Mouse (Mus musculus) thymus, postnatal 25 days (tissue): ENCODE measurements around the gene Snapc4.

Experiments used
- DNase-seq: peaks from one replicate; pipeline ENCODE4 v3.0.0; 2022

Snapc4 gene

DNA sequence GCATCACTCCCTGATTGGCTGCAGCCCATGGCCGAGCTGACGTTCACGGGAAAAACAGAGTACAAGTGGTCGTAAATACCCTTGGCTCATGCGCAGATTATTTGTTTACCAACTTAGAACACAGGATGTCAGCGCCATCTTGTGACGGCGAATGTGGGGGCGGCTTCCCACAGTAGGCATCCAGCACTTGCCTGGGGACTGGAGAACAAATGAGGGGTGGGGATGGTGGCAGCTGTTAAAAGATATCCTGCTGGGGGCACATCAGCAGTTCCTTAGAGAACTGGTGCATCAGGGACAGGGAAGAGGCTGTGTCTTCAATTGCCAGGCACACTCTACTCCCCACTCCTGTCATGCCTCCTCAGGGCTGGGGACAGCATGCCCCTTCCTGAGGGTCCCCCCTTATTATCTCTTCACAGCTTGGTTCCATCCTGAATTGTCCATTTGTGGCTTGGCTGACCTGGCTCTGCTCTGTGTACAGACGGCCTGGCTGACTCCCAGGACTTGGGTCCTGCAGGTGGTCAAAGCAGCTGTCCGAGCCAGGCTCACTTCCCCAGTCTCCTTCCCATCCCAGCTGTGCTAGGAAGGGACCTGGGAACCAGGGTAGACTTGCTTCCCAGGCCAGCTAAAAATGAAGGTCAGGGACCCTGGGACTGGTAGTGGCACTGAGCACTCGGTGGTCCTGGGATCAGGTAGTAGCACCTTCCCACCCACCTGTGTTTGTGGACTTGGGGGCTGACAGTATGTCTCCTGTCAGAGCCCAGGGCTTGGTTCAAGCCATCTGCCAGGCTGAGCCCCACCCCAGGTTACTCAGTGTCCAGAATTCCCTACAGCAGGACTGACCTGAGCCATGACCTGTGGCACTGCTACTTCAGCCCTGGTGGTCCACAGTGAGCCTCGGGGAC, 41.9 kb downstream of the Snapc4 start:
- DNase-seq = no peak

DNA sequence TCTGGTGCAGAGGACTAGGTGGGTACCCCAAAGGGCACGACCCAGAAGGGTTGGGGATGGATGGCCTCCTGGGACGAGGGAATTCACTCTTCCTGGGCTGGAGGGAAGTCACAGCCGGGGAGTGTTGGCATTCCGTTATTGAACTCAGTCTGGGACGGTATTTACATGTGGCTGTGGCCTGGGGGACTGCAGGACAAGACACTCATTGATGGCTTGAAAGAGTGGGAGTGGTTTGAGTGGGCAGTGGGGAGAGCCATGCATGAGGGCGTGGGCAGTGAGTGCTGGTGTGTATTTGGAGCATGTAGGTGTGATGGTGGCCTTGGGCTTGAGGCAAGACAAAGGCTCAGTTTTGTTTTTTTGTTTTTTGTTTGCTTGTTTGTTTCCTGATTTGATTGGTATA, 49.8 kb downstream of the Snapc4 start:
- DNase-seq = no peak

DNA sequence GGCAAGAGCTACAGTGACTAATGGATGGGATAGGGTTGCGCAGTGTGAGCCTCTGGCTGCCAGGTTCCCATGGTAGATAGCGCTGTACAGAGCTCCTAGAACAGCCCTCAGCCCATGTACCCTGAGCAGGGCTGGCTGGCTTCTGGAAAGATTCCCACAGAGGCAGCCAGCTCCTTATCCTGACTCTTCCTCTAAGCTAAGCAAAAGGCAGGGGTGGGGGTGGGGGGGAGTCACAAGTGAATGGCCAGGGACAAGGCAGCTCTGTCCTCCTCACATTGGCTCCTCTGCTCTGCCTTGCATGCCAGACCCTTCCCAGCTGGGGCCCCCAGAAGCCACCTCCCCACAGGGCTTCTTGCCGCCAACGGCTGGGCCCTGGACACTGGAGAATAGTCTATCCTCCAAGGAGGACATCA, 50.4 kb downstream of the Snapc4 start:
- no peak for DNase-seq

DNA sequence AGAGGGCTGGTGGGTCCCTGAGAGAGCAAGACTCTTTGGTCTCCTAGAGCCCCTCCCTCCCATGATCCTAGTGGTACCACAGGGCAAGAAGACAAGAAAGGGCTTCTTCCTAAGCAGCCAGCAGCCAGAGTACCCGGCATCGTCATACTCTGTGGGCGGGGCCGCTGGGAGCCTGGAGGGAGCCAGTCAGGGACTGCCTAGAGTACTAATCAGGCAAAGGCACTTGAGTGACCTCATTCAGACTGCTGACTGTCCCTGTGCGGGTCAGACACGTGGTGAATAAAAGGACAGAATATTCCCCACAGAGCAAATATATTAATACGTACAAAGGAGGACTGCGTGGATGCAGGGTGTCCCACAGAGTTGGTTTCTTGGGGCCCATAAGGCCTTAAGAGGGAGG, 51.1 kb downstream of the Snapc4 start:
- DNase-seq = no peak

DNA sequence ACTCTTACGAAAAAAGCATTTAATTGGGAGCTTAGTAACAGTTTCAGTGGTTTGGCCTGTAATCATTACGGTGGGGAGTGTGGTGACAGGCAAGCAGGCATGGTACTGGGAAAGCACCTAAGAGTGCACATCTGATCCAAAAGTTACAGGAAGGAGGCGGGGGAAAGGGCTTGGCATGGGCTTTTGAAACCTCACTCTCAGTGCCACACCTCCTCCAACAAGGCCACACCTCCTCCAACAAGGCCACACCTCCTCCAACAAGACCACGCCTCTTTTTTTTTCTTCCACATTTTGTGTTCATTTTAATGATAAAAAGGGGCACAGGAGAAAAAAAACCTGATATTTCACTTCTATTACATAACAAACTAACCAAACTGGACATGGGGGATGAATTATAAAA, 52.6 kb downstream of the Snapc4 start:
- DNase-seq = no peak

DNA sequence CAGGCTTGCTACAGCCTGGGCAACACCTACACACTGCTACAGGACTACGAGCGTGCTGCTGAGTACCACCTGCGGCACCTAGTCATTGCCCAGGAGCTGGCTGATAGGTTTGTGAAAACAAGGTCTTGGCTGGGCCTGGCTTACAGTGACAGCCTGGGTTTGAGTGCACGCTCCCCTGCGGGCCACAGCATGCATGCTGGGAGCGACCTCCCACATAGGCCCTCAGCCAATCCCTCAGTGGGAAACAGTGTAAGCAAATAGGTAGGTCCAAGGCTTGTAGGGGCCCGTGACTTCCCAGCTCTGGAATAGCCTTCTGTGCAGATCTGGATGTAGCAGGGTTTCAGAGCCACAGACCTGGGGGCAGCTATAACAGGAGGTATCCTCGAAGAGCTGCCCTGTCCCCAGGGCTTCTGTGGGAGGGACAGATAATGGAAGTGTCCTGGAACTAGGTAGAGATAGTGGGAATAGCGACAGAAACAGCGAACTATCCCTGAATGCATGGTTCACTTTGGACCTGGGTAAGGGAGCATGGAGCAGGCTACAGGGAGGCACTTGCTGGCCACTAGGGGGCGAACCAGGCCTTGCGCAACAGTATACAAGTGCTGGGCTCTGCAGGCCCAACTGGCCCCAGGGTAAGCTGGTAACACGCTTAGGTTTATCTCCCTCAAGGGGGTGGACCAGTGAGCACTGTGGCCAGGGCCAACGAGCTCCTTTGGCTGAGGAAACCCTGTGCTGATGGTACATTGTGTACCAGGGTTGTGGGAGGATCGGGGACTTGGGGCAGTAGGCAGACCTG, 54.9 kb downstream of the Snapc4 start:
- DNase-seq = peak; percentile 52

DNA sequence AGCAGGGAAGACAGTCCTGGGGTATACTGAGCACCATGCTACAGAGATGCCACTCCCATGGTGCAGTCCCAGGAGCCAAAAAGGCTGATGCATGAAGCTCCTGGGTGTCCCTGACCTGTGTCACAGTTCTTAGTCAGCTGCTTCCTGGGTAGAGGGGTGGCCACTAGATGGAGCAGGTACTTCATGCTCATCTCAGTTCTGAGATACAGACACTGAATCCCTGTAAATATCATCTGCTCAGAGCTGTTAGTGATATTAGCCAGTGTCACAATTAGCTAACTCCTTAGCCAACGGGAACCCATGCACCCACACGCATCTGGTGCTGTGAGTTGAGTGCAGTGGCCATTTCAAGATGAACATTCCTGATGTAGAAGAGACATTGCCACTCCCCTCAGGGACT, 55.5 kb downstream of the Snapc4 start:
- DNase-seq = peak; percentile 58

DNA sequence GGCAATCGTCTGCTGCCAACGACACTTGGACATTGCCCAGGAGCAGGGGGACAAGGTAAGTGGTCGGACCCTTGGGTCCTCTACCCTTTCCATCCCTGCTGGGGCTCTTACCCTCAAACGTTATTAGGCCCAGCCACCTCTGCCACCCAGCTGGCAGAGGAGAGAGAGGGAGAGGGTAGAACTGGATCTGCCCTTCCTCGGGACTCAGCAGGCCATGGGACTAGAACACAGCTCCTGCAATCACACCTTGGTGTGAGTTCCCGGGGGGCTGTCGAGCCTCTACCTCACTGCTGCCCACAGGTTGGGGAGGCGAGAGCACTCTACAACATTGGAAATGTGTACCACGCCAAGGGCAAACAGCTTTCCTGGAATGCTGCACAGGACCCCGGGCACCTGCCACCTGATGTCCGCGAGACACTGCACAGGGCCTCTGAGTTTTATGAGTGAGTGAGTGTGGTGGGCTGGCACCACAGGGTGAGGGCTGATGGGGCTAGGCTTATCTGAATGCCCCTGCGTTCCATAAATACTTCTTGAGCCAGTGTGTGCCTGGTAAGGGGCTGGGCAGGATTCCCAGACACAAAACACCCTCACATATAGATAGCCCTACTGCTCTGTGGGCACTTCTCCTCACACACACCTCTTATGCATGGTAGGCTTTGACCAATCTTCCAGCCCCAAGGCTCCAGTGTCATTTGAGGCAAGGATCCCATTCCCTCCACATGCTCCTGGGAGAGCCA, 56.7 kb downstream of the Snapc4 start:
- no peak for DNase-seq

DNA sequence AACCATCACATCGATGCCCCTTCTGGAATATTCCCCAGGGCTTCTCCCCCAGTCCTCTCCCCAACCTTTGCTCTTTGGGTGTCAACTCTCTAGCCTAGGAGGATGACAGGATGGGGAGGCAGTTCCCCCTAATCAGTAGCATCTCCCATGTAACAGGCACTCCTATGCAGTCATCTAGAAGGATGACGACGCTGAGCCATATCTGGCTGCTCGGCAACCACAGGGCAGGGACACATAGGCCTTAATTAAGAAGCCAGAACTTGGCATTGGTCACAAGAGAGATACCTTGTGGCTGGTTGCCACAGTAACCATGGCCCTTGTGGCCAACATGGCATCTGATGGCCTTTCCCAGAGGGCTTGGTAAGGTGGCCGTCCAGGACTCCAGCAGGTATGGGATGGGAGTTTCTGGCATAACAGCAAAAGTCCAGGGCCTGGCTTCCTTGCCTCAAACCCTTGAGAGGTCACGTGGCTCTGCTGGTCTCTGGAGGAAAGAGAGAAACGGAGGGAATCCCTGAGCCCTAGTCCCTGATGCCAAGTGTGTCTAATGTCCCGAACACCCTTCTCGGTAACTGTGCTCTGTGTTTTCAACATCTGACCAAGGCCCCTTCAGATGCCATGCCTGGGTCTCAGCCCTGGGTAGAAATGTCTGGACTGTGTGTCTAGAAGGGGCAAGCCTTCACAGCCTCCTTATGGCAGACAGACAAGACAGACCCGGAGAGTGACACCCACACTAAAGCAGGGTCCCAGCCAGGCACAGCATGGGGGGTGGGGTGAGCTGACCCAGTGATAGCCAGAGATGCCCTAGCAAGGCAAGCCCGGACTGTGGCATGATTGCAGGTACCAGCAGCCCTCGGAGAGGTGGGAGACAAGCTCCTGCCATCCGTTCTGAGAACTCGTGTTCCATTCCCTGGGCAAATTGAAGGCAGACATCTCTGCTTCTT, 59.9 kb downstream of the Snapc4 start:
- DNase-seq = no peak

DNA sequence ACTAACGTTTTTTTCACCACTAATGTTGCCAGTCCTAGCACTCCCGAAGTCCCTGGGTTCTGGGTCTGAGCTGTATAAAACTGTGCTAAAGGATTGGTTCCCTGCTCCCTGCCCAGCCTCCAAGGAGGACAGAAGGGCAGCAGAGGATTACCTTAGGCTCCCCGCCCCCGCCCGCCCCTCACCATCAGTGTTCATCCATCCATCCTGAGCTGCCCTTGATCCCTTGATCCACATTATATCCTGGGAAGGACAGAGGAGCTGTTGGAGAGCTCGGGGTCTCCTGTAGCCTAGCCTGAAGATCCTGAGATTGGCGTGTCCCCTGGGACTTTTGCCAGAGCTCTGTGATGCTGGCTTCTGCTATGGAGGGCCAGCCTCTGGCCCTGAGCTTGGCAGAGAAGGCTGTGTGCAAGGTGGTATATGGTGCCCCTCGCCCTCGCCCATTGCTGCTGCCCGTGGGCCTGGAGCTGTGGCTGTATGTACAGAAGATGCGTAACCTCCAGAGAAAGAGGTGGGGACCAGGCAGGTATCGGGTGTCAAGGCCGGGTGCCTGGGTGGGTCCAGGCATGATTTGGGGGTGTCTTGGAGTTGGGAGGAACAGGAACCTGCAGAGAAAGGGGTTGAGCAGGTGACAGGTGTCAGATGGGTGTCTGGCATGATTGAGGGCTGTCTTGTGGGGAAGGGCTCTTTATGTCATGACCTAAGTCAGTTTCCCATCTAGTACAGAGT, 60.8 kb downstream of the Snapc4 start:
- DNase-seq = no peak

DNA sequence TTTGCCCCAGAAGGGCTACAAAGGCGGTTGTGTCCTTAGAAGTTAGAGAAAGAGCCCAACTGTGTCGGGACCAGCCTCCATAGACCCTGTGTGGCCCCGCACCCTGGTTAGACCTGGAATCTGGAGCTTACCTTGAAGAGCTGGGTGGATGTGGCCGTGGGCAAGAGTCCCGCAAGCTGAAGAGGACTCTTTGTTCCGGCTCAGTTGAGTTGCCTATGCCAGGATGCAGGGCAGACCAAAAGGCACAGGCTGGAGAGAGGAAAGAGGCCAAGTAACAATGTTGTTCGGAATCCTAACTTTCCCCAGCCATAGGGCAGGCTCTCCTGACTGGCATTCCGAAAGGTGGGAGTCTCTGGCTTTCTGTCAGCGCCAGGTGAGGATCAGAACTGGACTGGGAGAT, 61.3 kb downstream of the Snapc4 start:
- DNase-seq = no peak

DNA sequence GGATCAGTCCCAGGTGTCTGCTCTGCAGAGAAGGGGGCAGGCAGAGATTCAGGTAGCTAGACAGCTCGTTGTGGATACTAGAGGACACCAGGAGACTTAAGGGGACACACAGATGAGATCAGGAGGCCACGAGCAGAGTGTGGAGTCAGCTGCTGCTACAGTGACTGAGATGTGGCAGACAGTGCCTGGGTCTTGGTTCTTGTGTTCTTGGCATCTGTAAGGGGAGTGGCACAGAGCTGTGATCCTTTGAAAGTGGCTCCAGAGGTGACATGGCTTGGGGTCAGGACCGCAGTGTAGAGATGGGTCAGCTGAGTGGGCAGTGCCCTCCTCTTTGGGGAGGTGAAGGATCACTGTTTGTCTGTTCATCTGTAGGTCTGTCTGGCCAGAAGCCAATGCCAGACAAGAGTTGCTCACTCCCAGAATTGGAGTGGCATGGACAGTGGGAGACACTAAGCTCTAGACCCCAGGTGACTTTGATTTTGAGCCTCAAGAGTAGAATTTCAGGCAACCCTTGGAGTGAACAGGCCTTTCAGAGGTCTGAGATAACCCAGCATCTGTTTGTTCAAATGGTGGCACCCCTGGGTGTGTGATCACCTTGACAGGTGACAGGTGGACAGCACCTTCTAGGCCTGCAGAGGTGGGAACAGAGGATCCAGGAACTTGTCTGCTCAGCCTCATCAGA, 62.3 kb downstream of the Snapc4 start:
- DNase-seq = no peak

DNA sequence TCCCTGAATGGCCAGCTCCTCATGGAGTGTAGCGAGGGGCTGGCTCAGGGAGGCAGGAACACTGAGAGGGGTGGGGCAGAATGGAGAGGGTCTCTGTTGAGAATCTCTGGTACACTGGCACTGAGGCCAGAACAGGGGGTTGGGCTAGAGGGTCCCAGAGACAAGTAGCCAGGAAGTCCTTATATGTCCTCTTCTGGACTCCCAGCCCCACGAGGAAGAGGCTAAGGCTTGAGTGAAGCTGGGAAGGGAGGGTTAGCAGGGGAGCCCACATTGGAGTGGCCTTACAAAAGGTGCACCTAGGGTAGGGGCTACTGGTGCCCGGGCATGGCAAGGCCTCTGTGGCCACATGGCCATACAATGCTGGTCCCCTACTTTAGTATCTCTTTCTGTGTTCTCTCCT, 63.1 kb downstream of the Snapc4 start:
- DNase-seq = no peak

DNA sequence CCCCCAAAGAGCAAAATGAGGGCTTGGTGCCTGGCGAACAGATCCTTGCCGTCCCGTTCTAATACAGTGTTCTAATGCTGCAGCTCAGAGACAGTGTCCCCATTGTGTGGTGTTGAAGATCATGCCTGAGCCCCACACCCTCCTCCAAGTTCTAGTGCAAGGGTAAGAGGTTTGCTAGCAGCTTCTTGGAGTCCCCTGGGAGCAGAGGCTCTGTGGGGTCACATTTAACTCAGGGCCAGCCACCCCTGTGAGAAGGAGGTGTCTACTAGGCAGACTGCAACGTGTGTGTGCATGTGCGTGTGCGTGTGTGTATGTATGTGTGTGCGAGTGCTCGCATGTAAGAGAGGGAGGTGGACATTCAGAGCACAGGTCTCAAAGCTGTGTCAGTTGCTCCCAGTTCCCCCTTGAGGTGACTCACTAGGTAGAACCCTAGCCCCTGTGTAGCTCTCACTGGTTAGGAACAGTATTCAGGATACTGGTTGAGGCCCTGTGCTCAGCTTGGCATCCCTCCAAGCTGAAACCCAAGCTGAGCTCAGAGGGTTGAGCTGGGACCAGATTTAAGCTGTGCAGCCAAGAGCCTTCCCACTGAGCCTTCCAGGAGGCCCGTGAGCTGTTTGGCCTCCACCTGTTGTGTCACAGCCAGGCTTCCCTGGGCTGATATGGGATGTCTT, 63.7 kb downstream of the Snapc4 start:
- no peak for DNase-seq

DNA sequence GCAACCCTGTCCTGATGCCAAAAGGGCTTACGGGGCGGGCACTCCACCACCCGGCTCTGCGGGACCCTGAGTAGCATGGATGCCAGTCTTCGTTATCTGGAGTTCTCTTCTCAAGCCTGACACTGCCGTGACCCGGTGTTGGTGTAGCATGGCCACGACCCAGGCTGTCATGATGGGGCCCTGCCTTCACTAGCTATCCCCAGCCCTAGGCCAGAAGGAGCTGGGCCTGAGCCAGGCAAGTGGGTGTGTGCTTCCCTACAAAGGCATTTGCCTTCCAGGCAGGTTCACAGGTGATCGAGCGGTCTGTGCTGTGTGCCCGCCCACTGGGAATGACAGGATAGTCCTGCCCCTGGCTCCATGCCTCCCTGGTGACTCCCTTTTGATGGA, 64.5 kb downstream of the Snapc4 start:
- no peak for DNase-seq

DNA sequence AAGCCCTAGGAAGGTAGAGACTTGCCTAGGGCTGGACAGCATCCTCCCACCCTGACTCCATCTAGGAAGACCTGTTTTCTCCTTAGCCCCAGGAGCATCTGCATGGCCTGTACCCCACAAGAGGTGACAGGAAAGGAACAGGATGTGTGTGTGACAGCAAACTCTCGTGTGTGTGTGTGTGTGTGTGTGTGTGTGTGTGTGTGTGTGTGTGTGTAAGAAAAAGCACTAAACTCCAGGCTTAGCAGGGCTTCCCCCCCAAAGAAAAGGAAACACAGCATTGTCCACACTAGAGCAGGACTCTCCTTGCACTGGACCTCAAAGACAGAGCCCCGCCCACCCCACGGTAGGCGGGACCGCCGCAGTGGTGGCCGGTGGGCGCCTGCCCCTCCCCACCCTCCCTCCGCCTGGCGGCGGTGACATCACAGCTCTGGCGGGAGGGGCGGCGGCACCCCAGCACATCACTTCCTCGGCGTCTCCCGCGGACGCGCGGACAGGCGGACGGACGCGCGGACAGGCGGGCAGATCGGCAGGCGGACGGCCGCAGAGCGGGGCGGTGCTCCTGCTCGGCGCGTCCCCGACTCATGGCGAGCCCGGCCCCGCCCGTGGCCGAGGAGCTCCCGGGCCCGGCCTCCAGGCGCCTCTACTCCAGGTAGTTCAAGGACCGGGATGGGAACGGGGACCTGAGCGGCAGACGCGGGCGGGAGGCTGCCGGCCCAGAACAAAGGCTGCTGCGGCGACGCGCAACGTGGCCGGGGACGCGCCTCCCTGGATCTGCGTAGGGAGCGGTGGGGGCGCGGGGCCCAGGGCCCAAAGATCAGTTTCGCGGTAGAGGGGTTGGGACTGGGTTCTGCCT, 65.2 kb downstream of the Snapc4 start, which contains the start of gene Gpsm1:
Gene Gpsm1, plus strand, starts transcription at position 444 of the 853 bp plus-strand sequence.
- peak; percentile 71 for DNase-seq

DNA sequence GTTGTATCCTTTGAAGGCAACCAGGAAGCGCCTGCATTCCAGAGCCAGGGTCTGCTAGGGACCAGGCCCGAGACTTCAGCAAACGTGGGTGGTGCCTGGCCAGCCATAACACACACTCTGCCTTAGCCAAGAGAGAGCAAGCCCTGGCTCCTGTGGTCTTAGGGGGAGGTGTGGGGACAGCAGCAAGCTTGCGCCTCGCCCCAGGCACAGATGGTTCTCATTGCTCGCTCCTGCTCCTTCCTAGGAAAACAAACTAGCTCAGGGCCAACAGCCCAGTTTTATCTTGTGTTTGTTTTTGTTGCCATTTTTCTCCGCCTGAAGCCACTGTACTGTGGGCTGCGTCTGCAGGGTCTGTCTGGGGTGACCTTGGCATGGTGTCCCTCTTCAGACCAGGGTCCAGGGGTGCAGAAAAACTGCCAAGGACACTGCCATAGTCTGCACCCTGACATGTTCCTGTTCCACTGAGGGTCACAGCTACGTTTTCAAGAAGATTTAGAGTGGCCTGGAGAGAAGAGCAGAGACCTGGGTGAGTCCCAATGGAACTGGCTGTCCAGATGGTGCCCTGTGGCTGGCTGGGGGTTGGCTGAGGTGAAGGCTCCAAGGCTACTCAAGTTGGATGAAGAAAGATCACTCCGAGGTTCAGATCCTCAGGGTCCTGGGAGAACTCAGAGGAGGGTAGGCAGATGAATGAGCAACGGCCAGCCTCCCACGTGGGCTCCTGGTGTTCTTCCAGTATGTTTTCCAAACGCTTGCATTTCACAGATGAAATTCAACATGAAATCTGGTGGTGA, 66.0 kb downstream of the Snapc4 start:
- DNase-seq = no peak

DNA sequence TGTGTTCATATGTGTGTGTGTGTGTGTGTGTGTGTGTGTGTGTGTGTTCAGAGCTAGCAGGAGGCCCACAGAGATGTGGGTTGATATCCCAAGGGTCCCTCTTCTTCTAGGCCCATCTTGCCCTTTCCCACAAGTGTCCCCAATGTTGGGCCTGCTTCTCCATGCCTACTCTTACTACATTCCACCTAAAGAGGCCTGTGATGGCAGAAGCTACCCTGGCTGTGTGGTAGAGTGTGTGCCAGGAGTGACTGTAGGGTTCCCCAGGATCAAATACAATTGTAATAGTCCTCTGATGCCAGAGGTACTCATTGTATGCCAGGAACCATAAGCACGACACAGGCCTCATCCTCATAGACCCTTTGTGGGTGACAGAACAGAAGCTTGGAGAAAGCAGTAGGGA, 67.1 kb downstream of the Snapc4 start:
- DNase-seq = no peak
